Mouse (Mus musculus): ENCODE results near the gene Capn5. TPM values are rescaled to one million over a fixed set of nuclear protein-coding genes. Genes with fewer than 3 reads are reported as not detected.

The Capn5 gene
- 38.7 and 73.9 TPM in 2 replicates for polyA plus RNA-seq (2012; ENCODE audit: insufficient read depth, low replicate concordance)

GRCm38 (mm10) chr7:98177929-98178559 is at the start of gene Capn5:
TSS of gene Capn5 (minus strand) at chr7:98178274.
- Histone ChIP-seq H3K4me1 (peaks cover 94% of the 10 kb centered on the region), H3K9me3 (peaks cover 3% of the 10 kb centered on the region; the same call in 1 of the 2 replicates), H3K36me3 (replicated peaks; ENCODE audit: low read length) (peaks cover 30% of the 10 kb centered on the region), H3K4me3 (replicated peaks) (peak within 1 kb of the TSS; percentile 99), H3K27me3 (replicated peaks) (no peaks in the 10 kb centered on the region)
- TF ChIP-seq FLI1 (IDR thresholded peaks at IDR 0.05; ENCODE audit: low read length) = no peak
- TF ChIP-seq GATA1 (IDR thresholded peaks at IDR 0.05; ENCODE audit: borderline replicate concordance, low read length) = no peak

GRCm38 (mm10) chr7:98223796-98224195 is 45.7 kb upstream of the Capn5 start:
- Histone ChIP-seq H3K4me1 (no peaks in the 10 kb centered on the region), H3K27me3 (replicated peaks) (no peaks in the 10 kb centered on the region), H3K36me3 (replicated peaks; ENCODE audit: low read length) (peaks cover 23% of the 10 kb centered on the region), H3K9me3 (peaks cover 4% of the 10 kb centered on the region; the same call in 1 of the 2 replicates), H3K4me3 (replicated peaks) (no peak overlapping the region)
- TF ChIP-seq GATA1 (IDR thresholded peaks at IDR 0.05; ENCODE audit: borderline replicate concordance, low read length) (no peak), FLI1 (IDR thresholded peaks at IDR 0.05; ENCODE audit: low read length) (no peak)

GRCm38 (mm10) chr7:98216713-98217112 is 38.6 kb upstream of the Capn5 start:
- peaks cover 4% of the 10 kb centered on the region; the same call in 1 of the 2 replicates for H3K9me3 ChIP-seq
- peaks cover 27% of the 10 kb centered on the region for H3K36me3 ChIP-seq (replicated peaks; ENCODE audit: low read length)
- H3K4me1 ChIP-seq = no peaks in the 10 kb centered on the region
- no peak overlapping the region for H3K4me3 ChIP-seq (replicated peaks)
- no peaks in the 10 kb centered on the region for H3K27me3 ChIP-seq (replicated peaks)
- TF ChIP-seq FLI1 (IDR thresholded peaks at IDR 0.05; ENCODE audit: low read length) (no peak), GATA1 (IDR thresholded peaks at IDR 0.05; ENCODE audit: borderline replicate concordance, low read length) (no peak)

- Histone ChIP-seq H3K4me3 (replicated peaks) (no peak overlapping the region), H3K4me1 (peaks cover 10% of the 10 kb centered on the region), H3K9me3 (no peaks in the 10 kb centered on the region), H3K27me3 (replicated peaks) (peaks cover 18% of the 10 kb centered on the region), H3K36me3 (replicated peaks; ENCODE audit: low read length) (no peaks in the 10 kb centered on the region)
- no peak for TF ChIP-seq GATA1 (IDR thresholded peaks at IDR 0.05; ENCODE audit: borderline replicate concordance, low read length)
- TF ChIP-seq FLI1 (IDR thresholded peaks at IDR 0.05; ENCODE audit: low read length) = no peak
These were observed 24.9 kb upstream of the Capn5 start for GRCm38 (mm10) chr7:98202946-98203345.

- Histone ChIP-seq H3K36me3 (replicated peaks; ENCODE audit: low read length) (no peaks in the 10 kb centered on the region), H3K27me3 (replicated peaks) (peaks cover 22% of the 10 kb centered on the region), H3K9me3 (no peaks in the 10 kb centered on the region), H3K4me3 (replicated peaks) (no peak overlapping the region), H3K4me1 (0 out of 2 replicates have a peak, but pooled peaks cover 2% of the 10 kb centered on the region)
- TF ChIP-seq FLI1 (IDR thresholded peaks at IDR 0.05; ENCODE audit: low read length) (no peak), GATA1 (IDR thresholded peaks at IDR 0.05; ENCODE audit: borderline replicate concordance, low read length) (no peak)
These were observed 23.5 kb upstream of the Capn5 start for GRCm38 (mm10) chr7:98201493-98202028.

GRCm38 (mm10) chr7:98200396-98200795 is 22.3 kb upstream of the Capn5 start:
- TF ChIP-seq GATA1 (IDR thresholded peaks at IDR 0.05; ENCODE audit: borderline replicate concordance, low read length) (no peak), FLI1 (IDR thresholded peaks at IDR 0.05; ENCODE audit: low read length) (no peak)
- Histone ChIP-seq H3K27me3 (replicated peaks) (peaks cover 33% of the 10 kb centered on the region), H3K4me3 (replicated peaks) (no peak overlapping the region)

GRCm38 (mm10) chr7:98199381-98199780 is 21.3 kb upstream of the Capn5 start, which contains the start of gene B3gnt6:
TSS of gene B3gnt6 (minus strand) at chr7:98199481.
- Histone ChIP-seq H3K9me3 (no peaks in the 10 kb centered on the region), H3K36me3 (replicated peaks; ENCODE audit: low read length) (no peaks in the 10 kb centered on the region), H3K27me3 (replicated peaks) (peaks cover 43% of the 10 kb centered on the region), H3K4me1 (peaks cover 11% of the 10 kb centered on the region), H3K4me3 (replicated peaks) (no peak within 1 kb of the TSS)
- TF ChIP-seq FLI1 (IDR thresholded peaks at IDR 0.05; ENCODE audit: low read length) = no peak
- TF ChIP-seq GATA1 (IDR thresholded peaks at IDR 0.05; ENCODE audit: borderline replicate concordance, low read length) = no peak

More at GRCm38 (mm10) chr7:98200396-98200795, 22.3 kb upstream of the Capn5 start:
- Histone ChIP-seq H3K4me1 (peaks cover 2% of the 10 kb centered on the region; the same call in 1 of the 2 replicates), H3K9me3 (no peaks in the 10 kb centered on the region), H3K36me3 (replicated peaks; ENCODE audit: low read length) (no peaks in the 10 kb centered on the region)

- H3K4me3 ChIP-seq (replicated peaks) = no peak overlapping the region
- peaks cover 64% of the 10 kb centered on the region for H3K27me3 ChIP-seq (replicated peaks)
- H3K36me3 ChIP-seq (replicated peaks; ENCODE audit: low read length) = no peaks in the 10 kb centered on the region
These were observed 17.2 kb upstream of the Capn5 start for GRCm38 (mm10) chr7:98195151-98195801.

GRCm38 (mm10) chr7:98194026-98194792 is 16.1 kb upstream of the Capn5 start:
- TF ChIP-seq GATA1 (IDR thresholded peaks at IDR 0.05; ENCODE audit: borderline replicate concordance, low read length) (no peak), FLI1 (IDR thresholded peaks at IDR 0.05; ENCODE audit: low read length) (no peak)
- Histone ChIP-seq H3K4me3 (replicated peaks) (peak overlapping the region; percentile 93), H3K27me3 (replicated peaks) (peaks cover 61% of the 10 kb centered on the region)

More at GRCm38 (mm10) chr7:98195151-98195801, 17.2 kb upstream of the Capn5 start:
- no peak for TF ChIP-seq GATA1 (IDR thresholded peaks at IDR 0.05; ENCODE audit: borderline replicate concordance, low read length)
- TF ChIP-seq FLI1 (IDR thresholded peaks at IDR 0.05; ENCODE audit: low read length) = no peak
- Histone ChIP-seq H3K4me1 (peaks cover 44% of the 10 kb centered on the region), H3K9me3 (no peaks in the 10 kb centered on the region)

More at GRCm38 (mm10) chr7:98194026-98194792, 16.1 kb upstream of the Capn5 start:
- peaks cover 54% of the 10 kb centered on the region for H3K4me1 ChIP-seq
- no peaks in the 10 kb centered on the region for H3K9me3 ChIP-seq
- no peaks in the 10 kb centered on the region for H3K36me3 ChIP-seq (replicated peaks; ENCODE audit: low read length)

Data from megakaryocyte, embryonic 14.5 days (primary cell).